Mouse (Mus musculus): ENCODE data around the gene Btaf1. TPM values are rescaled to one million over a fixed set of nuclear protein-coding genes. Genes with fewer than 3 reads are reported as not detected.

The Btaf1 gene
- total and polyA plus RNA-seq, 3 experiments, result 31.9 to 43.2 (median 38.3) TPM

- peak within 1 kb of the TSS; percentile 17 for H3K4me2 ChIP-seq (ENCODE audit: insufficient read depth, low read depth, poor library complexity, severe bottlenecking)
- no peaks in the 10 kb centered on the region for H3K79me2 ChIP-seq (replicated peaks; ENCODE audit: control insufficient read depth, extremely low read depth, insufficient read depth, poor library complexity, severe bottlenecking)
- peak; percentile 84 for TF ChIP-seq ELF1 (IDR thresholded peaks at IDR 0.05; ENCODE audit: low read depth, low read length)
- peak; percentile 38; the same call in 1 of the 2 replicates for TF ChIP-seq USF2 (conservative IDR thresholded peaks at IDR 0.05; ENCODE audit: low read depth, low read length)
- TF ChIP-seq IRF4 (IDR thresholded peaks at IDR 0.05; ENCODE audit: low read depth, low read length), result 0 out of 2 replicates have a peak, but pooled peaks have one; percentile 27
- peak; percentile 62; the same call in 1 of the 2 replicates for TF ChIP-seq MAZ (IDR thresholded peaks at IDR 0.05; ENCODE audit: low read depth, low read length)
- peak; percentile 87 for TF ChIP-seq BHLHE40 (IDR thresholded peaks at IDR 0.05; ENCODE audit: low read depth, low read length)
- no peak; the same call in 1 of the 2 replicates for TF ChIP-seq NRF1 (IDR thresholded peaks at IDR 0.05; ENCODE audit: low read depth, low read length)
- TF ChIP-seq NELFE (IDR thresholded peaks at IDR 0.05; ENCODE audit: low read depth, low read length), result peak; percentile 67
- peak; percentile 30; the same call in 1 of the 2 replicates for TF ChIP-seq HCFC1 (IDR thresholded peaks at IDR 0.05; ENCODE audit: low read depth, low read length)
- peak; percentile 51; the same call in 1 of the 2 replicates for TF ChIP-seq MEF2A (IDR thresholded peaks at IDR 0.05; ENCODE audit: borderline replicate concordance, low read depth, low read length)
- TF ChIP-seq MAX (IDR thresholded peaks at IDR 0.05; ENCODE audit: low read length), result peak; percentile 96
- TF ChIP-seq USF1 (IDR thresholded peaks at IDR 0.05; ENCODE audit: low read depth, low read length), result peak; percentile 59
- TF ChIP-seq SIN3A (IDR thresholded peaks at IDR 0.05; ENCODE audit: low read length), result peak; percentile 78
- TF ChIP-seq POLR2AphosphoS2 (IDR thresholded peaks at IDR 0.05; ENCODE audit: low read depth, low read length), result 0 out of 2 replicates have a peak, but pooled peaks have one; percentile 34
- no peak for TF ChIP-seq E2F4 (IDR thresholded peaks at IDR 0.05; ENCODE audit: insufficient replicate concordance, low read depth, low read length)
- peak; percentile 82 for TF ChIP-seq POLR2A (IDR thresholded peaks at IDR 0.05; ENCODE audit: low read depth, low read length)
- TF ChIP-seq MYC (IDR thresholded peaks at IDR 0.05; ENCODE audit: low read depth, low read length), result peak; percentile 99
- no peak for TF ChIP-seq UBTF (IDR thresholded peaks at IDR 0.05; ENCODE audit: low read depth, low read length)
- TF ChIP-seq RCOR1 (conservative IDR thresholded peaks at IDR 0.05; ENCODE audit: low read depth, low read length), result peak; percentile 35; the same call in 1 of the 2 replicates
- peak; percentile 20; the same call in 1 of the 2 replicates for TF ChIP-seq JUN (IDR thresholded peaks at IDR 0.05; ENCODE audit: insufficient read depth, low read depth, low read length)
- 0 out of 2 replicates have a peak, but pooled peaks have one; percentile 35 for TF ChIP-seq ETS1 (conservative IDR thresholded peaks at IDR 0.05; ENCODE audit: low read depth, low read length)
- TF ChIP-seq CHD1 (IDR thresholded peaks at IDR 0.05; ENCODE audit: low read depth, low read length), result no peak
- peak; percentile 95 for TF ChIP-seq MXI1 (IDR thresholded peaks at IDR 0.05; ENCODE audit: low read depth, low read length)
- TF ChIP-seq EP300 (IDR thresholded peaks at IDR 0.05; ENCODE audit: low read length), result no peak
- no peak; the same call in 1 of the 2 replicates for TF ChIP-seq ZMIZ1 (IDR thresholded peaks at IDR 0.05; ENCODE audit: low read depth, low read length)
- TF ChIP-seq TCF12 (IDR thresholded peaks at IDR 0.05; ENCODE audit: low read depth, low read length), result peak; percentile 32; the same call in 1 of the 2 replicates
- TF ChIP-seq TBP (conservative IDR thresholded peaks at IDR 0.05; ENCODE audit: low read depth, low read length), result peak; percentile 87
- in situ Hi-C loops (cut with MboI; ENCODE audit: low pct_ligation_motif_present, low pct_unique_long_range_greater_than_20kb, low sequenced_read_pairs) (loop anchor here (5.0 to 25.0 kb wide), 2 partner anchors 102 to 307 kb away; no protein-coding TSS in a partner anchor), dilution Hi-C loops (cut with MboI; ENCODE audit: extremely low pct_ligation_motif_present, extremely low pct_unique_long_range_greater_than_20kb, low sequenced_read_pairs) (no loop called here)
- no peak within 1 kb of the TSS for H3K27ac ChIP-seq (ENCODE audit: insufficient read depth, low read depth)
- peaks cover 7% of the 10 kb centered on the region for H3K27me3 ChIP-seq (replicated peaks)
- H3K36me3 ChIP-seq (replicated peaks in 1 of 2; ENCODE audit: control insufficient read depth in 1 of 2, insufficient read depth in 1 of 2, low read length in 1 of 2), result no peaks in the 10 kb centered on the region
- H3K4me3 ChIP-seq (replicated peaks in 1 of 3; ENCODE audit: low read depth in 2 of 3, low read length in 2 of 3, poor library complexity in 1 of 3), result peak within 1 kb of the TSS; percentile 55 to 88 (median 57)
- H3K9ac ChIP-seq (ENCODE audit: insufficient read depth, low read depth), result peak within 1 kb of the TSS; percentile 83
- peak; percentile 82 for DNase-seq (ENCODE audit: extremely low read depth)
- peaks cover 2 to 4% of the 10 kb centered on the region in 2 experiments; a peak in 3 of 4 replicates for H3K4me1 ChIP-seq (ENCODE audit: control insufficient read depth in 1 of 2, insufficient read depth in 2 of 2)
- H3K9me3 ChIP-seq (replicated peaks; ENCODE audit: low read length), result no peaks in the 10 kb centered on the region
Measured at GRCm38 (mm10) chr19:36919466-36919865, 6.4 kb upstream of the Btaf1 start, which contains the start of gene Fgfbp3. TSS of gene Fgfbp3 (minus strand) at chr19:36919615.
